Mouse (Mus musculus) MEL (cell line): Measurements from ENCODE around the gene Chd9. TPM values are rescaled to one million over a fixed set of nuclear protein-coding genes. Genes with fewer than 3 reads are reported as not detected.

Experiments used
- DNase-seq: peaks from one replicate; pipeline ENCODE4 v3.0.0; 2011; ENCODE audit warnings: low read depth, low spot score
- H3K27ac ChIP-seq: 2 replicates; pipeline ENCODE4 v1.5.1; 2012; ENCODE audit warnings: low read depth, mild to moderate bottlenecking, control low read depth, low read length, moderate library complexity; ENCODE audit not compliant: control insufficient read depth
- H3K27me3 ChIP-seq, 2 experiments: fragments of 150-350 bp in 1 of 2; sonication (generic) in 1 of 2; 2 replicates each; pipeline ENCODE4 v1.6.1; 2012; ENCODE audit warnings: low read length in 2 of 2, mild to moderate bottlenecking in 2 of 2, improper control_type of control experiment in 1 of 2, moderate library complexity in 1 of 2; ENCODE audit not compliant: insufficient read depth in 2 of 2, control insufficient read depth in 1 of 2
- H3K36me3 ChIP-seq, 2 experiments: 2 replicates each; pipeline ENCODE4 v1.6.1; 2012 to 2014; ENCODE audit warnings: low read length in 2 of 2, improper control_type of control experiment in 1 of 2, inconsistent platforms in 1 of 2, mild to moderate bottlenecking in 1 of 2; ENCODE audit not compliant: insufficient read depth in 2 of 2, control insufficient read depth in 1 of 2
- H3K4me1 ChIP-seq, 2 experiments: fragments of 150-350 bp in 1 of 2; sonication (generic) in 1 of 2; 2 replicates each; pipeline ENCODE4 v1.6.1; 2012; ENCODE audit warnings: low read length in 2 of 2, improper control_type of control experiment in 1 of 2, mild to moderate bottlenecking in 1 of 2; ENCODE audit not compliant: insufficient read depth in 2 of 2, control insufficient read depth in 1 of 2
- H3K4me3 ChIP-seq, 2 experiments: fragments of 150-350 bp in 1 of 2; sonication (generic) in 1 of 2; 2 replicates each; pipeline ENCODE4 v1.5.1; 2012; ENCODE audit warnings: low read depth in 2 of 2, low read length in 2 of 2, mild to moderate bottlenecking in 2 of 2, moderate library complexity in 2 of 2, control low read depth in 1 of 2, improper control_type of control experiment in 1 of 2; ENCODE audit not compliant: control insufficient read depth in 1 of 2, insufficient read depth in 1 of 2
- H3K79me2 ChIP-seq: 2 replicates; pipeline ENCODE4 v1.6.1; 2012; ENCODE audit warnings: mild to moderate bottlenecking, low read length, moderate library complexity; ENCODE audit not compliant: control insufficient read depth, poor library complexity, insufficient read depth
- H3K9ac ChIP-seq: 2 replicates; pipeline ENCODE4 v1.6.1; 2012; ENCODE audit warnings: low read depth, mild to moderate bottlenecking, control low read depth, low read length, moderate library complexity; ENCODE audit not compliant: control insufficient read depth, poor library complexity, severe bottlenecking
- H3K9me3 ChIP-seq: fragments of 150-350 bp; sonication (generic); replicated peaks from 2 replicates; pipeline ENCODE4 v1.6.1; 2012; ENCODE audit warnings: mild to moderate bottlenecking, low read length, improper control_type of control experiment, moderate library complexity; ENCODE audit not compliant: insufficient read depth
- BHLHE40 ChIP-seq: IDR thresholded peaks from 2 replicates; pipeline ENCODE4 v1.6.1; 2012; ENCODE audit warnings: low read depth, mild to moderate bottlenecking, inconsistent platforms, low read length, improper control_type of control experiment, borderline replicate concordance
- CHD2 ChIP-seq: IDR thresholded peaks from 2 replicates; pipeline ENCODE4 v1.6.1; 2011; ENCODE audit warnings: low read length, improper control_type of control experiment
- EP300 ChIP-seq, 2 experiments: IDR thresholded peaks; 2 replicates each; pipeline ENCODE4 v1.6.1; 2011; ENCODE audit warnings: improper control_type of control experiment in 2 of 2, low read length in 2 of 2, low read depth in 1 of 2, mild to moderate bottlenecking in 1 of 2
- GATA1 ChIP-seq: IDR thresholded peaks from 2 replicates; pipeline ENCODE4 v1.6.1; 2011; ENCODE audit warnings: low read depth, low read length, improper control_type of control experiment
- MAX ChIP-seq: IDR thresholded peaks from 2 replicates; pipeline ENCODE4 v1.6.1; 2011; ENCODE audit warnings: low read length, improper control_type of control experiment
- MYC ChIP-seq: IDR thresholded peaks from 2 replicates; pipeline ENCODE4 v1.6.1; 2011; ENCODE audit warnings: low read depth, mild to moderate bottlenecking, low read length, improper control_type of control experiment, moderate library complexity
- POLR2A ChIP-seq, 2 experiments: IDR thresholded peaks; 2 replicates each; pipeline ENCODE4 v1.6.1; 2011 to 2012; ENCODE audit warnings: low read length in 2 of 2, mild to moderate bottlenecking in 2 of 2, control low read depth in 1 of 2, improper control_type of control experiment in 1 of 2, low read depth in 1 of 2, moderate library complexity in 1 of 2; ENCODE audit not compliant: control insufficient read depth in 1 of 2, insufficient read depth in 1 of 2, poor library complexity in 1 of 2
- POLR2AphosphoS5 ChIP-seq: IDR thresholded peaks from 2 replicates; pipeline ENCODE4 v1.6.1; 2012; ENCODE audit warnings: low read depth, borderline replicate concordance, mild to moderate bottlenecking, inconsistent platforms, low read length, moderate library complexity, mixed read lengths
- RAD21 ChIP-seq: IDR thresholded peaks from 2 replicates; pipeline ENCODE4 v1.6.1; 2011; ENCODE audit warnings: mild to moderate bottlenecking, low read depth, low read length, improper control_type of control experiment
- RCOR1 ChIP-seq: IDR thresholded peaks from 2 replicates; pipeline ENCODE4 v1.6.1; 2012; ENCODE audit warnings: low read depth, mild to moderate bottlenecking, inconsistent platforms, low read length, improper control_type of control experiment
- SIN3A ChIP-seq: IDR thresholded peaks from 2 replicates; pipeline ENCODE4 v1.6.1; 2012; ENCODE audit warnings: low read length, improper control_type of control experiment, inconsistent platforms
- TAL1 ChIP-seq: IDR thresholded peaks from 2 replicates; pipeline ENCODE4 v1.6.1; 2012; ENCODE audit warnings: mild to moderate bottlenecking, inconsistent platforms, low read length, moderate library complexity, mixed read lengths
- TCF12 ChIP-seq: IDR thresholded peaks from 2 replicates; pipeline ENCODE4 v1.6.1; 2014; ENCODE audit warnings: low read depth, mild to moderate bottlenecking, inconsistent platforms, low read length, improper control_type of control experiment, moderate library complexity
- USF1 ChIP-seq: IDR thresholded peaks from 2 replicates; pipeline ENCODE4 v1.6.1; 2014; ENCODE audit warnings: low read depth, mild to moderate bottlenecking, inconsistent platforms, low read length, improper control_type of control experiment, moderate library complexity
- USF2 ChIP-seq, 2 experiments: IDR thresholded peaks; 2 replicates each; pipeline ENCODE4 v1.6.1; 2011 to 2012; ENCODE audit warnings: improper control_type of control experiment in 2 of 2, low read length in 2 of 2, borderline replicate concordance in 1 of 2, inconsistent platforms in 1 of 2, low read depth in 1 of 2, mild to moderate bottlenecking in 1 of 2; ENCODE audit not compliant: insufficient read depth in 1 of 2
- ZKSCAN1 ChIP-seq: IDR thresholded peaks from 2 replicates; pipeline ENCODE4 v1.6.1; 2012; ENCODE audit warnings: low read depth, mild to moderate bottlenecking, inconsistent platforms, low read length, improper control_type of control experiment, moderate library complexity
- ZNF384 ChIP-seq: IDR thresholded peaks from 2 replicates; pipeline ENCODE4 v1.6.1; 2012; ENCODE audit warnings: low read depth, mild to moderate bottlenecking, inconsistent platforms, low read length, improper control_type of control experiment
- polyA plus RNA-seq, 2 experiments: library from polyadenylated mRNA; stranded (reverse) in 1 of 2; unstranded in 1 of 2; fragments of >175 nt in 1 of 2; fragments of >200 nt in 1 of 2; gene quantifications; 2 replicates each; pipeline versions ENCODE4 v1.2.1 to v1.2.4; 2012; ENCODE audit warnings: low replicate concordance in 2 of 2, low read depth in 1 of 2; ENCODE audit not compliant: insufficient read length in 2 of 2, insufficient read depth in 1 of 2, missing spikeins in 1 of 2
- total RNA-seq: library from RNA; depleted of rRNA; stranded (reverse); fragments of 300-350 nt; gene quantifications from 2 replicates; pipeline ENCODE4 v1.2.3, GENCODE M21; 2012

The Chd9 gene
- total and polyA plus RNA-seq, 3 experiments: 5.9 to 87.4 (median 40.3) TPM

GRCm38 (mm10) chr8:91038637-91039036, 210.5 kb downstream of the Chd9 start:
- H3K4me3 ChIP-seq: no peak overlapping the region
- H3K27me3 ChIP-seq: no peaks in the 10 kb centered on the region
- TF ChIP-seq POLR2A (IDR thresholded peaks at IDR 0.05; ENCODE audit: control insufficient read depth in 1 of 2, insufficient read depth in 1 of 2, low read depth in 1 of 2, low read length in 2 of 2, poor library complexity in 1 of 2) (no peak), BHLHE40 (no peak), USF2 (IDR thresholded peaks at IDR 0.05; ENCODE audit: borderline replicate concordance in 1 of 2, insufficient read depth in 1 of 2, low read depth in 1 of 2, low read length in 2 of 2) (no peak), TCF12 (no peak), RAD21 (no peak), GATA1 (no peak), RCOR1 (no peak)
- no peaks in the 10 kb centered on the region for H3K9me3 ChIP-seq
- no peaks in the 10 kb centered on the region for H3K79me2 ChIP-seq
- DNase-seq: no peak
- no peak overlapping the region for H3K27ac ChIP-seq
- H3K36me3 ChIP-seq: peaks cover 0 to 8% of the 10 kb centered on the region in 2 experiments; a peak in 2 of 4 replicates
- H3K4me1 ChIP-seq: no peaks in the 10 kb centered on the region
- H3K9ac ChIP-seq: no peak overlapping the region

GRCm38 (mm10) chr8:91046370-91046769, 218.2 kb downstream of the Chd9 start:
- no peak overlapping the region for H3K9ac ChIP-seq
- H3K4me3 ChIP-seq: no peak overlapping the region
- no peaks in the 10 kb centered on the region for H3K27me3 ChIP-seq
- TF ChIP-seq TAL1: no peak
- TF ChIP-seq ZNF384: no peak
- TF ChIP-seq GATA1: no peak
- TF ChIP-seq POLR2AphosphoS5: no peak
- TF ChIP-seq USF1: no peak
- TF ChIP-seq RAD21: no peak
- no peak for TF ChIP-seq MAX
- no peak for TF ChIP-seq POLR2A (IDR thresholded peaks at IDR 0.05; ENCODE audit: control insufficient read depth in 1 of 2, insufficient read depth in 1 of 2, low read depth in 1 of 2, low read length in 2 of 2, poor library complexity in 1 of 2)
- TF ChIP-seq CHD2: no peak
- no peak for TF ChIP-seq MYC
- TF ChIP-seq SIN3A: no peak
- no peak overlapping the region for H3K27ac ChIP-seq
- no peak for DNase-seq
- no peaks in the 10 kb centered on the region for H3K79me2 ChIP-seq
- no peaks in the 10 kb centered on the region for H3K9me3 ChIP-seq
- peaks cover 4% of the 10 kb centered on the region in 2 experiments for H3K36me3 ChIP-seq
- peaks cover 0 to 3% of the 10 kb centered on the region in 2 experiments; a peak in 1 of 4 replicates for H3K4me1 ChIP-seq

- TF ChIP-seq ZKSCAN1 (no peak), EP300 (IDR thresholded peaks at IDR 0.05; ENCODE audit: low read depth in 1 of 2, low read length in 2 of 2) (peak; percentile 21 to 40; a peak in 1 of 4 replicates)
- Histone ChIP-seq H3K4me1 (peaks cover 0 to 4% of the 10 kb centered on the region in 2 experiments; a peak in 1 of 4 replicates), H3K79me2 (no peaks in the 10 kb centered on the region), H3K27ac (no peak overlapping the region), H3K4me3 (no peak overlapping the region), H3K27me3 (no peaks in the 10 kb centered on the region), H3K36me3 (peaks cover 4 to 7% of the 10 kb centered on the region in 2 experiments), H3K9ac (no peak overlapping the region), H3K9me3 (no peaks in the 10 kb centered on the region)
- DNase-seq: peak; percentile 85
These were observed 222.9 kb downstream of the Chd9 start for GRCm38 (mm10) chr8:91051037-91051436.
